Mouse (Mus musculus): ENCODE results near the gene Btbd35f21. TPM values are rescaled to one million over a fixed set of nuclear protein-coding genes. Genes with fewer than 3 reads are reported as not detected.
"Not testable (repeated sequence)": the region's sequence is repeated elsewhere in the genome, so short reads cannot be mapped to it uniquely, and the experiment has no call there.

Btbd35f21 gene
- not detected in 2 replicates for polyA plus RNA-seq (2015; fragmentation: Nextera tagmentation; extraction: Ambion mirVana)

- H3K9me3 ChIP-seq (replicated peaks); H3K4me3 ChIP-seq (replicated peaks); H3K36me3 ChIP-seq (replicated peaks); H3K4me1 ChIP-seq (replicated peaks); H3K27ac ChIP-seq (replicated peaks); H3K27me3 ChIP-seq; H3K4me2 ChIP-seq; ATAC-seq (ENCODE audit: insufficient read depth); H3K9ac ChIP-seq: not testable (repeated sequence)
- WGBS (ENCODE audit: insufficient replicate concordance) = 60% methylated on average over 1 of the region's 2 CpGs
These were observed at the start of gene Btbd35f21 for GRCm38 (mm10) chrX:32725809-32726208. TSS of gene Btbd35f21 (plus strand) at chrX:32726109.

Other genes with a start within 250 kb of the Btbd35f21 start
- not detected in 2 replicates for gene Btbd35f1, start 166.1 kb upstream of the Btbd35f21 start, polyA plus RNA-seq (2015; fragmentation: Nextera tagmentation; extraction: Ambion mirVana)
- gene Gm5926, start 75.4 kb upstream of the Btbd35f21 start, polyA plus RNA-seq (2015; fragmentation: Nextera tagmentation; extraction: Ambion mirVana) = not detected in 2 replicates
- gene Btbd35f30, start 168.5 kb downstream of the Btbd35f21 start, polyA plus RNA-seq (2015; fragmentation: Nextera tagmentation; extraction: Ambion mirVana) = not detected in 2 replicates
- not detected in 2 replicates for gene Gm21789, start 215.7 kb downstream of the Btbd35f21 start, polyA plus RNA-seq (2015; fragmentation: Nextera tagmentation; extraction: Ambion mirVana)
- not detected in 2 replicates for gene Btbd35f5, start 247.8 kb downstream of the Btbd35f21 start, polyA plus RNA-seq (2015; fragmentation: Nextera tagmentation; extraction: Ambion mirVana)